Mouse (Mus musculus) T-cell, adult 2 months (primary cell): ENCODE data around the gene Mrps7.

Experiments
- DNase-seq: peaks from one replicate; pipeline ENCODE4 v3.0.0; 2022; ENCODE audit warnings: low spot score

Mrps7 gene

DNA sequence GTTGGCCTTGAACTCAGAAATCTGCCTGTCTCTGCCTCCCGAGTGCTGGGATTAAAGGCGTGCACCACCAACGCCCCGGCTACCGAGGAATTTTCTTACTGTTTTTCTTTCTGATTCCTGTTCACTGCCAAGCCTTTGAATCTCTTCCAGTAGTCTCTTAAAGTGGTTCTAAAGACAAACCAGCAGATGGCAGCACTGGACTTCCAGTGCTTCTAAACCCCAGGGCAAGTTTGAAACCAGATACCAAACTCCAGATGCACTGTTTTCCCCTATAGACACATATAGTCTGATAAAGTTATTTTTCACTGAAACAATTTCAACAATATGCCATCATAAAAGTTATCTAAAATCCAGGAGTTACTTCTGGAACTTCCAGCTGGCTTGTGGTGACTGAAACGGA is 43.7 kb downstream of the Mrps7 start:
- DNase-seq, result peak; percentile 64

DNA sequence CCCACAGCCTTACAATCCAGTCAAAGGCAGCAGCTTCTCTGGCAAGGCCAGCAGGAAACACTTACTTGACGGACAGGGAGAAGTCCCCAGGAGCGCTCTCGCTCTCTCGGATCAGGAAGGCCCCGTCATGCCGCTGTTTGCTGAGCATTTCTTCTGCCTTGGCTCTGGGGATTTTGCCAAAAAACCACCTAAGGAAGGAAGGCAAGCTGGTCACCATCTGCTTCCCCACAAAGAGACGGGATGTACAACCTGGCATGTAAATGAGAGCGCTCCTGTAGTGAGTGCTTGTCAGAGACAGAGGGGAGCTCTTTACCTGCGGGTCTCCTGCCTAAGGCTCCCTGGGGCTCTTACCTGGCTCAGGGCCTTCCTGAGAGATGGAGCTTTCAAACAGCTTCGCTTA is 46.0 kb downstream of the Mrps7 start:
- no peak for DNase-seq

DNA sequence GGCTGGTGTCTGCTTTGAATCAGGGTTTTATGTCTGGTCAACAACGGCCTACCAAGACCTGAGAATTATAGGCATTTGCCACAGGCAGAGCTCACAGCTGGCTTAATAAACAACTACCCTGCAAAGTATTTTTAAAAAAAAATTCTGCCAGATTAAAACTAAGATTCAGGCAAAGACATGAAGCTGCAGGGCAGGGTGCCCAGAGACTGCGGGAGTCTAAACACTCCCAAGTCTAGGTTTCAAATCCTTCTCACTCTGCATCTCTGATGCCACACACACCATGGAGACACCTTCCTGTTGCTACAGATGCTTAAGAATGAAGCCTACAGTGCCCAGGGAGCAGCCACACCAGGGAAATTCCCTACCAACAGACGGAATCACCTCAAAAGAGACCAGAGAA is 48.0 kb downstream of the Mrps7 start:
- no peak for DNase-seq

DNA sequence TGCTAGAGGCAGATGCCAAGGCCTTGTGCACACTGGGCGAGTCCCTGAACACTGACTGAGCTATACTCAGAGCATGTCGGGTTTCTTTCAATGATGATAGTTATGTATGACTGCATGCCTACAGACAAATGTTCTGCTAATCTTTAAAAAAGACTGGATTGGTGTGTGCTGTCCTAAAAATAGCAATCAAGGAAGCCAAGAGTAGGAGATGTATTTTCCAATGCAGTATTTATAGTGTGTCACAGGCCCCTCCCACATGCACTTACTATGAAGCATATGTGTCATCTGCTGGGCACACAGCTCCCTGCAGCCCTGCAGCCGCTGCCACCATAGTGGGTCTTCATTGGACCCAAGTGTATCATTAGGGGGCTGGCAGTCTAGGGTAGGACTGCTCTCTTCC is 49.5 kb downstream of the Mrps7 start:
- DNase-seq, result no peak

DNA sequence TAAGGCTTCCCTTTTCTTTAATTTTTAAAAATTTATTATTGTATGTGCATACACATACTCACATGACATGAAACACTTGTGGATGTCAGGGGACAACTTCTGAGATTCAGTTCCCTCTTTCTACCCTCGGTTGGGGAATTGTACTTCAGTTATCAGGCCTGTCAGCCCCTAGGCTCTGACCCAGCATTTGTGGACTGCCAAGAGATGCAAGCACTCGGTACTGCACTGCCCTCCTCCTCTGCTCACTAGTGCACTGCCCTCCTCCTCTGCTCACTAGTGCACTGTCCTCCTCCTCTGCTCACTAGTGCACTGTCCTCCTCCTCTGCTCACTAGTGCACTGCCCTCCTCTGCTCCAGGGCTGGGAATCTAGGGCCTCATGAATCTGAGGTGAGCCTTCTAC is 50.4 kb downstream of the Mrps7 start:
- no peak for DNase-seq
